In the genomic region with DNA sequence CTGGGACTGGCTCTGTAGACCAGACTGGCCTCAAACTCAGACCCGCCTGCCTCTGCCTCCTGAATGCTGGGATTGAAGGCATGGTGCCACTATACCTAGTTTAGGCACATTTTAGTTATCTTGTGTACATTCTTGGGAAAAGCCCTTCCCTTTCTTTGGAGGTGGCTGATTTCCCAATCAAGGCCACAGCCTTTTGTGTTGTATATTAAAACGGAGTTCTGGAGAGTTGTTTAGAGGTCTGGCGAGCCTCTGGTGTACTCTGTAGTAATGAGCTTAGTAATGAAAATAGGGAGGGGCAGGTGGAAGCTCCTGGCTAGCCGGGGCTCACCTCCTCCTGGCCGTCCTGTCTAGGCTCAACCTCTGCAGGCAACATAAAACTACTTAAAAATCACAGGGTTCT, we compare ENCODE assay signal across 8 mouse cellular contexts. TPM values are rescaled to one million over a fixed set of nuclear protein-coding genes. Genes with fewer than 3 reads are reported as not detected.
DNase-seq lines count a peak whose midpoint lies in the region; ATAC-seq and TF ChIP-seq lines count a peak whose summit lies in the region.

No protein-coding gene starts in this region.

- peak overlapping the region; percentile 90; the same call in 1 of the 2 replicates for H3K9ac ChIP-seq in lung, embryonic 14.5 days
- H3K9ac ChIP-seq in limb, embryonic 13.5 days, result peak overlapping the region; percentile 93
- H3K9ac ChIP-seq in neural tube, embryonic 15.5 days (replicated peaks), result no peak overlapping the region

- H3K36me3 ChIP-seq in lung, embryonic 14.5 days (ENCODE audit: insufficient read depth), result peaks cover 11% of the 10 kb centered on the region; the same call in 1 of the 2 replicates
- H3K36me3 ChIP-seq in forebrain, embryonic 10.5 days (replicated peaks), result peaks cover 55% of the 10 kb centered on the region
- peaks cover 22% of the 10 kb centered on the region for H3K36me3 ChIP-seq in limb, embryonic 13.5 days
- no peaks in the 10 kb centered on the region for H3K36me3 ChIP-seq in neural tube, embryonic 15.5 days

- H3K27me3 ChIP-seq in lung, embryonic 14.5 days (ENCODE audit: insufficient read depth, low read length), result no peaks in the 10 kb centered on the region
- 0 out of 2 replicates have a peak, but pooled peaks cover 13% of the 10 kb centered on the region for H3K27me3 ChIP-seq in forebrain, embryonic 10.5 days (ENCODE audit: poor library complexity, severe bottlenecking)
- no peaks in the 10 kb centered on the region for H3K27me3 ChIP-seq in limb, embryonic 13.5 days
- H3K27me3 ChIP-seq in neural tube, embryonic 15.5 days (replicated peaks), result no peaks in the 10 kb centered on the region

- peak overlapping the region; percentile 81 for H3K4me2 ChIP-seq in lung, embryonic 14.5 days
- peak overlapping the region; percentile 77 for H3K4me2 ChIP-seq in limb, embryonic 13.5 days (replicated peaks)
- H3K4me2 ChIP-seq in neural tube, embryonic 15.5 days, result peak overlapping the region; percentile 84

- H3K4me3 ChIP-seq in lung, embryonic 14.5 days (ENCODE audit: low read depth, low read length), result peak overlapping the region; percentile 81
- peak overlapping the region; percentile 86 for H3K4me3 ChIP-seq in forebrain, embryonic 10.5 days
- H3K4me3 ChIP-seq in limb, embryonic 13.5 days, result peak overlapping the region; percentile 73
- peak overlapping the region; percentile 89 for H3K4me3 ChIP-seq in neural tube, embryonic 15.5 days (replicated peaks)

- 39% methylated on average over 5 of the region's 5 CpGs for WGBS in lung, embryonic 14.5 days
- WGBS in forebrain, embryonic 10.5 days, result 11% methylated on average over 5 of the region's 5 CpGs
- WGBS in limb, embryonic 13.5 days, result 35% methylated on average over 5 of the region's 5 CpGs
- 18% methylated on average over 5 of the region's 5 CpGs for WGBS in neural tube, embryonic 15.5 days

- no peak for TF ChIP-seq CTCF in lung, embryonic 14.5 days (IDR thresholded peaks at IDR 0.05; ENCODE audit: low read depth)

- H3K9me3 ChIP-seq in lung, embryonic 14.5 days (ENCODE audit: low read depth, low read length), result no peaks in the 10 kb centered on the region
- H3K9me3 ChIP-seq in forebrain, embryonic 10.5 days, result no peaks in the 10 kb centered on the region
- no peaks in the 10 kb centered on the region for H3K9me3 ChIP-seq in limb, embryonic 13.5 days
- no peaks in the 10 kb centered on the region for H3K9me3 ChIP-seq in neural tube, embryonic 15.5 days (replicated peaks)

- no peak overlapping the region for H3K27ac ChIP-seq in lung, embryonic 14.5 days (ENCODE audit: low read depth)
- H3K27ac ChIP-seq in forebrain, embryonic 10.5 days, result peak overlapping the region; percentile 99
- H3K27ac ChIP-seq in limb, embryonic 13.5 days, result no peak overlapping the region
- H3K27ac ChIP-seq in neural tube, embryonic 15.5 days (replicated peaks), result no peak overlapping the region

- no peak for DNase-seq in lung, embryonic 14.5 days
- no peak for DNase-seq in lung, adult 18-20 months
- DNase-seq in forebrain, embryonic 10.5 days (ENCODE audit: extremely low spot score, low spot score), result no peak
- DNase-seq in layer of hippocampus, adult 11-12 months (ENCODE audit: low spot score), result no peak
- DNase-seq in adrenal gland, adult 18-20 months (ENCODE audit: low spot score in 2 of 2), result no peak
- DNase-seq in right cerebral cortex, postnatal 4 days, result no peak

- peaks cover 10% of the 10 kb centered on the region for H3K4me1 ChIP-seq in lung, embryonic 14.5 days (ENCODE audit: insufficient read depth)
- H3K4me1 ChIP-seq in forebrain, embryonic 10.5 days, result peaks cover 89% of the 10 kb centered on the region
- H3K4me1 ChIP-seq in limb, embryonic 13.5 days, result peaks cover 84% of the 10 kb centered on the region
- peaks cover 58% of the 10 kb centered on the region for H3K4me1 ChIP-seq in neural tube, embryonic 15.5 days

- ATAC-seq in lung, embryonic 14.5 days (ENCODE audit: insufficient read depth), result no peak
- ATAC-seq in limb, embryonic 13.5 days (ENCODE audit: low FRiP score, low read depth), result no peak
- no peak for ATAC-seq in neural tube, embryonic 15.5 days (ENCODE audit: low FRiP score)

RNA-seq across cellular contexts. Expression of gene Slc2a1, which starts 2.0 kb away (rescaled TPM):
- polyA plus RNA-seq in lung, embryonic 14.5 days (2014; fragmentation: Nextera tagmentation; extraction: Ambion mirVana), result 70.7 and 83.1 TPM in 2 replicates
- 204 and 222 TPM in 2 replicates for polyA plus RNA-seq in forebrain, embryonic 10.5 days (2016; fragmentation: Nextera tagmentation; extraction: Ambion mirVana)
- 101 and 112 TPM in 2 replicates for polyA plus RNA-seq in limb, embryonic 13.5 days (2015; fragmentation: Nextera tagmentation; extraction: Ambion mirVana)
- polyA plus RNA-seq in neural tube, embryonic 15.5 days (2015; fragmentation: Nextera tagmentation; extraction: Ambion mirVana), result 78.8 and 91.3 TPM in 2 replicates
- total RNA-seq in adrenal gland, adult 18-20 months (2021), result 10 to 100 TPM; 20.9 to 29.3 TPM
